Comparison of ENCODE assay signal across 9 mouse cellular contexts in the genomic region with DNA sequence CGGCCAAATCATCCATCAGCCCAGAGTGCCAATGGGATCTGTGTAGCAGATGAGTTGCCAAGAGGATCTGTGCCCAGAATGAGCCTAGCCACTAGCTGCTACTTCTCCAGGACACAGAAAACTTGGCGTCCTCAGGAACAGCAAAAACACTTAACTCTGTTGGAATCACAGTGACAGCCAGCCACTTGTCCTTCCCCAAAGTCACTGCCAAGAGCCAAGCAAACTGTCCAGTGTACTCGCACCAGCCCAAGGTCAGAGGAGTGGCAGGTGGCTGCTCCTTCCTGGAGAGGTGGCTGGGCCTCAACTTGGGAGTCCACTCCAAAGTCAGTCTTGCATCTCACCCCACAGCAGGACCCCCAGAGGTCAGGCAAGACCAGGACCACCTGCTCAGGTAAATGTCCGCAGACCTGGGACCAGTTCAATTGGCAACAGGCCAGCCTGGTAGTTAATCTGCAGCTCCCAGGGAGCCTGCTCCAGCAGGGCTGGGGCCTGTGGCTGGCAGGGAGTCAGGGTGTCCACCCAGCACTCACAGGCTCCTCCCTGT. TPM values are rescaled to one million over a fixed set of nuclear protein-coding genes. Genes with fewer than 3 reads are reported as not detected.
DNase-seq lines count a peak whose midpoint lies in the region; ATAC-seq and TF ChIP-seq lines count a peak whose summit lies in the region.
"Had no signal": no experiment of that assay in that cellular context is flagged by ENCODE, and none has a peak within 500 bp of the region (broad histone marks: within the 10 kb centered on the region; RNA-seq: fewer than 3 reads in every experiment).

No protein-coding gene starts in this region.

- no peak for TF ChIP-seq EP300 in liver, postnatal 0 days (IDR thresholded peaks at IDR 0.05; ENCODE audit: low read depth)

- intact Hi-C loops in left cerebral cortex, postnatal 25 days (cut with DNase I), result no loop called here

- H3K9me3 ChIP-seq in liver, postnatal 0 days (ENCODE audit: low read length), result no peaks in the 10 kb centered on the region
- no peaks in the 10 kb centered on the region for H3K9me3 ChIP-seq in liver, embryonic 12.5 days (replicated peaks)

- peaks cover 13% of the 10 kb centered on the region for H3K36me3 ChIP-seq in liver, postnatal 0 days (replicated peaks; ENCODE audit: insufficient read depth, low read length)
- H3K36me3 ChIP-seq in liver, embryonic 12.5 days, result peaks cover 34% of the 10 kb centered on the region

- ATAC-seq in liver, postnatal 0 days, result no peak
- ATAC-seq in liver, embryonic 12.5 days, result no peak
- ATAC-seq in monocyte, adult 5-6 weeks (replicated peaks; ENCODE audit: insufficient number of reproducible peaks, low FRiP score, low TSS enrichment, poor library complexity, severe bottlenecking), result no peak

- H3K4me1 ChIP-seq in liver, postnatal 0 days (ENCODE audit: insufficient read depth), result no peaks in the 10 kb centered on the region
- H3K4me1 ChIP-seq in liver, embryonic 12.5 days, result 0 out of 2 replicates have a peak, but pooled peaks cover 4% of the 10 kb centered on the region

- no peaks in the 10 kb centered on the region for H3K27me3 ChIP-seq in liver, postnatal 0 days (ENCODE audit: insufficient read depth, low read length)
- H3K27me3 ChIP-seq in liver, embryonic 12.5 days (replicated peaks), result no peaks in the 10 kb centered on the region

- TF ChIP-seq CTCF in liver, postnatal 0 days (IDR thresholded peaks at IDR 0.05; ENCODE audit: low read depth), result no peak

- WGBS in liver, postnatal 0 days (ENCODE audit: insufficient replicate concordance), result 72% methylated on average over 4 of the region's 4 CpGs
- WGBS in liver, embryonic 12.5 days (ENCODE audit: insufficient replicate concordance), result 67% methylated on average over 4 of the region's 4 CpGs

- no peak overlapping the region for H3K4me2 ChIP-seq in liver, postnatal 0 days (ENCODE audit: low read depth, low read length)
- no peak overlapping the region for H3K4me2 ChIP-seq in liver, embryonic 12.5 days

- H3K27ac ChIP-seq in liver, postnatal 0 days (ENCODE audit: low read depth), result no peak overlapping the region
- H3K27ac ChIP-seq in liver, embryonic 12.5 days, result no peak overlapping the region
- H3K27ac ChIP-seq: macrophage had no signal

- no peak overlapping the region for H3K4me3 ChIP-seq in liver, postnatal 0 days (ENCODE audit: low read depth, low read length)
- H3K4me3 ChIP-seq in liver, embryonic 12.5 days, result no peak overlapping the region

- peak; percentile 17 to 46 for DNase-seq in adrenal gland, postnatal 36 days
- DNase-seq in adrenal gland, adult 18-20 months (ENCODE audit: low spot score in 2 of 2), result no peak
- peak; percentile 44 for DNase-seq in liver, postnatal 0 days
- DNase-seq in heart, adult 9 months (ENCODE audit: low spot score in 2 of 2), result peak; percentile 58
- DNase-seq in kidney, postnatal 36 days, result peak; percentile 57 to 77
- DNase-seq in left cerebral cortex, postnatal 25 days (ENCODE audit: low spot score in 2 of 2), result no peak

- no peak overlapping the region for H3K9ac ChIP-seq in liver, postnatal 0 days (replicated peaks)
- H3K9ac ChIP-seq in liver, embryonic 12.5 days, result no peak overlapping the region

RNA-seq across cellular contexts. Expression of a gene that starts 24.8 kb away (rescaled TPM):
- total RNA-seq in adrenal gland, postnatal 36 days (2021), result 10 to 100 TPM; 18.6 to 21.4 TPM
- total RNA-seq in adrenal gland, adult 18-20 months (2021), result 10 to 100 TPM; 14.7 to 16.5 TPM
- 58.7 and 70.5 TPM in 2 replicates for polyA plus RNA-seq in liver, postnatal 0 days (2015; fragmentation: Nextera tagmentation; extraction: Ambion mirVana)
- polyA plus RNA-seq in liver, embryonic 12.5 days (2016; fragmentation: Nextera tagmentation; extraction: Ambion mirVana), result 46.5 and 49.4 TPM in 2 replicates
- total RNA-seq in monocyte, adult 5-6 weeks (2017), result not detected in 3 replicates
- total RNA-seq in left cerebral cortex, postnatal 25 days (2021), result 1 to 10 TPM; 3.9 to 5.1 TPM

Comparison
In these comparisons a context has a peak if more than half of its experiments do, and no peak if none do; other contexts are left out.
1. DNase-seq: peak in adrenal gland, postnatal 36 days (2 of 2), liver, postnatal 0 days (single experiment), heart, adult 9 months (2 of 2) and kidney, postnatal 36 days (2 of 2); none in adrenal gland, adult 18-20 months (0 of 2) and left cerebral cortex, postnatal 25 days (0 of 2).